Mouse (Mus musculus) WW6 (cell line): ENCODE data around the gene St7.

ENCODE experiments used
- DNase-seq: peaks from one replicate; pipeline ENCODE4 v3.0.0-alpha.2; 2013; ENCODE audit warnings: low read depth, low spot score

St7 gene

GRCm38 (mm10) chr6:17946456-17946855 is 253.7 kb downstream of the St7 start:
- no peak for DNase-seq

- no peak for DNase-seq
Measured at GRCm38 (mm10) chr6:17947130-17947831, 254.5 kb downstream of the St7 start.

- no peak for DNase-seq
Measured at GRCm38 (mm10) chr6:17949103-17949502, 256.4 kb downstream of the St7 start.

- no peak for DNase-seq
Measured at GRCm38 (mm10) chr6:17951779-17952178, 259.0 kb downstream of the St7 start.

GRCm38 (mm10) chr6:17963455-17963854 is 270.7 kb downstream of the St7 start:
- DNase-seq: no peak

- no peak for DNase-seq
Measured at GRCm38 (mm10) chr6:17968467-17969144, 275.9 kb downstream of the St7 start.

- DNase-seq: no peak
Measured at GRCm38 (mm10) chr6:17969815-17970214, 277.1 kb downstream of the St7 start.

GRCm38 (mm10) chr6:17971393-17971792 is 278.7 kb downstream of the St7 start:
- DNase-seq: no peak

- no peak for DNase-seq
Measured at GRCm38 (mm10) chr6:17974416-17974815, 281.7 kb downstream of the St7 start.

- no peak for DNase-seq
Measured at GRCm38 (mm10) chr6:17977165-17977564, 284.4 kb downstream of the St7 start.

- no peak for DNase-seq
Measured at GRCm38 (mm10) chr6:17978324-17978723, 285.6 kb downstream of the St7 start.

- no peak for DNase-seq
Measured at GRCm38 (mm10) chr6:17978881-17979280, 286.1 kb downstream of the St7 start.

- DNase-seq: no peak
Measured at GRCm38 (mm10) chr6:17979361-17979760, 286.6 kb downstream of the St7 start.

- DNase-seq: no peak
Measured at GRCm38 (mm10) chr6:17990173-17991028, 297.7 kb downstream of the St7 start.

- DNase-seq: no peak
Measured at GRCm38 (mm10) chr6:17991625-17992024, 298.9 kb downstream of the St7 start.
